In the genomic region with DNA sequence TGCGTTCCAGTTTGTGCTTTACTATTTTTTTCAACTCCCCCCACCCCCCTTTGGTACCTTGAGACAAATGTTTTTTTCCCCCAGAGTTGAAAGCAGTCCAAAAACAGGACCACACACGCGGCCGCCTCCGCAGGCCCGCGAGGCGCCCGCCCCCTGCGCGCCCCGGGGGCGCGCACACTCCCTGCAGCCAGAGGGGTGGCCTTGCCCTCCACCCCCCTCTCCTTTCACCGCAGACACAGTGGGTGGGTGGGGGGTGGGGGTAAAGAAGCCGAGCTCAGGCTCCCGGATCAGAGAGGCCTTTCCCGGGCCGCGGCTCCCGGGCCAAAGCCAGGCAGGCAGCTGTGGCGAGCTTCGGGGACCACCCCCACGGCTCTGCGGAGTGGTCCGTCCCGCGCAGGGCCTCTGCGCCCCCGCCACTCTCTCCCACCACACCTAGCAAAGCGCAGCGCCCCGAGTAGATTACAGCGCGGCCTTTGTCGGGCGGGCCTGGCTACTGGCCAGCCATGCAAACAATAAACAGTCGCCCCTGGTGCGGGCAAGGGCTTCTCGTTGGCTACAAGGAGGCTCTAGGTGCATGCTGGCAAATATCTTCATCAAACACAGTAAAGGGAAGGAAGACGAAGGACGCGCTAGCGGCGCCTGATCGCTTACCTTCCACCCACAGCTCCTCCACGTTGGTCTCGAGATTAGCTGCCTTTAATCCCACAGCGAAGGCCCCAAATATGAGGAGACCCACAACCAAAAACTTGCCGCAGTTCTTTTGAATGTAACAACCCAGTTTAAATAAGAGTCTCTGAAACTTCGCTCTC, we compare ENCODE assay signal across 8 mouse cellular contexts. TPM values are rescaled to one million over a fixed set of nuclear protein-coding genes. Genes with fewer than 3 reads are reported as not detected.
DNase-seq lines count a peak whose midpoint lies in the region; ATAC-seq and TF ChIP-seq lines count a peak whose summit lies in the region.

No protein-coding gene starts in this region.

- POLR2A ChIA-PET in Patski (lab: Charles Lee), result interaction anchor here (0.5 to 1.3 kb wide), 4 partner anchors 11 to 554 kb away, joined by 3 to 5 read pairs (median 3); no protein-coding TSS in a partner anchor

- DNase-seq in Patski (ENCODE audit: low read depth, low spot score), result no peak
- peak; percentile 77 to 84 for DNase-seq in cerebellum, postnatal 14 days
- peak; percentile 20 to 42 for DNase-seq in gastrocnemius, adult 8-10 months (ENCODE audit: low spot score in 2 of 2)
- peak; percentile 90 for DNase-seq in hindbrain, postnatal 0 days (ENCODE audit: low spot score)
- peak; percentile 91 for DNase-seq in limb, embryonic 10.5 days (ENCODE audit: low spot score)
- DNase-seq in midbrain, embryonic 11.5 days (ENCODE audit: low spot score, missing footprints), result peak; percentile 97

- no peak for TF ChIP-seq CTCF in Patski (IDR thresholded peaks at IDR 0.05)
- no peak for TF ChIP-seq CTCF in hindbrain, postnatal 0 days (IDR thresholded peaks at IDR 0.05; ENCODE audit: low read depth)
- TF ChIP-seq CTCF in small intestine, adult 2 months (IDR thresholded peaks at IDR 0.05; ENCODE audit: extremely low read depth, insufficient read length, insufficient replicate concordance, low read depth, low read length), result no peak

- peak overlapping the region; percentile 92 for H3K4me2 ChIP-seq in hindbrain, postnatal 0 days (ENCODE audit: low read depth, low read length)
- H3K4me2 ChIP-seq in midbrain, embryonic 11.5 days, result peak overlapping the region; percentile 97

- ATAC-seq in Patski, result peak; percentile 15
- ATAC-seq in hindbrain, postnatal 0 days, result peak; percentile 59
- ATAC-seq in midbrain, embryonic 11.5 days (ENCODE audit: low FRiP score), result peak; percentile 67
- no peak for ATAC-seq in monocyte, adult 5-6 weeks (replicated peaks; ENCODE audit: insufficient number of reproducible peaks, low FRiP score, low TSS enrichment, poor library complexity, severe bottlenecking)

- peak; percentile 39; the same call in 1 of the 2 replicates for TF ChIP-seq POLR2A in small intestine, adult 2 months (IDR thresholded peaks at IDR 0.05; ENCODE audit: low read depth, low read length)

- peak overlapping the region; percentile 94 for H3K9ac ChIP-seq in hindbrain, postnatal 0 days (replicated peaks; ENCODE audit: low read length)
- peak overlapping the region; percentile 99 for H3K9ac ChIP-seq in midbrain, embryonic 11.5 days (ENCODE audit: low read length)

- peak overlapping the region; percentile 90 for H3K27ac ChIP-seq in hindbrain, postnatal 0 days
- peak overlapping the region; percentile 99 for H3K27ac ChIP-seq in limb, embryonic 10.5 days
- H3K27ac ChIP-seq in midbrain, embryonic 11.5 days (ENCODE audit: low read depth, low read length), result peak overlapping the region; percentile 100
- peak overlapping the region; percentile 92 for H3K27ac ChIP-seq in small intestine, adult 2 months (ENCODE audit: insufficient read depth, low read depth, low read length)

- H3K9me3 ChIP-seq in hindbrain, postnatal 0 days (ENCODE audit: low read length), result no peaks in the 10 kb centered on the region
- no peaks in the 10 kb centered on the region for H3K9me3 ChIP-seq in limb, embryonic 10.5 days (replicated peaks)
- no peaks in the 10 kb centered on the region for H3K9me3 ChIP-seq in midbrain, embryonic 11.5 days (ENCODE audit: control insufficient read depth, low read length)

- H3K4me1 ChIP-seq in hindbrain, postnatal 0 days (ENCODE audit: insufficient read depth, low read length), result peaks cover 34% of the 10 kb centered on the region
- H3K4me1 ChIP-seq in limb, embryonic 10.5 days, result peaks cover 64% of the 10 kb centered on the region
- peaks cover 39% of the 10 kb centered on the region for H3K4me1 ChIP-seq in midbrain, embryonic 11.5 days (ENCODE audit: control insufficient read depth, insufficient read depth, low read length)
- peaks cover 5% of the 10 kb centered on the region; the same call in 1 of the 2 replicates for H3K4me1 ChIP-seq in small intestine, adult 2 months (ENCODE audit: control insufficient read depth, insufficient read depth, insufficient read length, low read length)

- in situ Hi-C loops in Patski (cut with MboI; ENCODE audit: low pct_unique_long_range_greater_than_20kb), result loop anchor here (5.0 kb wide), 1 partner anchor 131 kb away; no protein-coding TSS in a partner anchor

- WGBS in hindbrain, postnatal 0 days, result under 1% methylated on average over 49 of the region's 51 CpGs
- under 1% methylated on average over 50 of the region's 51 CpGs for WGBS in limb, embryonic 10.5 days
- WGBS in midbrain, embryonic 11.5 days, result under 1% methylated on average over 50 of the region's 51 CpGs
- under 1% methylated on average over 51 of the region's 51 CpGs for WGBS in small intestine, adult 2 months

- no peaks in the 10 kb centered on the region for H3K36me3 ChIP-seq in hindbrain, postnatal 0 days (ENCODE audit: insufficient read depth, low read length)
- H3K36me3 ChIP-seq in limb, embryonic 10.5 days, result peaks cover 44% of the 10 kb centered on the region
- H3K36me3 ChIP-seq in midbrain, embryonic 11.5 days (ENCODE audit: control insufficient read depth, insufficient read depth, low read length), result no peaks in the 10 kb centered on the region
- H3K36me3 ChIP-seq in small intestine, adult 2 months (ENCODE audit: control insufficient read depth, insufficient read depth, low read length), result no peaks in the 10 kb centered on the region; the same call in 1 of the 2 replicates

- H3K4me3 ChIP-seq in hindbrain, postnatal 0 days (ENCODE audit: low read length), result peak overlapping the region; percentile 92
- peak overlapping the region; percentile 98 for H3K4me3 ChIP-seq in limb, embryonic 10.5 days
- H3K4me3 ChIP-seq in midbrain, embryonic 11.5 days (ENCODE audit: low read depth, low read length), result peak overlapping the region; percentile 97
- H3K4me3 ChIP-seq in small intestine, adult 2 months (ENCODE audit: low read depth, low read length), result peak overlapping the region; percentile 96

- CTCF ChIA-PET in Patski (lab: Charles Lee), result interaction anchor here (1.0 to 1.5 kb wide), 3 partner anchors 10 to 133 kb away, joined by 3 to 6 read pairs (median 3); no protein-coding TSS in a partner anchor

- no peaks in the 10 kb centered on the region for H3K27me3 ChIP-seq in Patski
- H3K27me3 ChIP-seq in hindbrain, postnatal 0 days (ENCODE audit: insufficient read depth, low read length), result no peaks in the 10 kb centered on the region
- H3K27me3 ChIP-seq in limb, embryonic 10.5 days (ENCODE audit: low read depth, poor library complexity, severe bottlenecking), result no peaks in the 10 kb centered on the region
- 0 out of 2 replicates have a peak, but pooled peaks cover 2% of the 10 kb centered on the region for H3K27me3 ChIP-seq in midbrain, embryonic 11.5 days (ENCODE audit: control insufficient read depth, insufficient read depth, low read length)
- H3K27me3 ChIP-seq in small intestine, adult 2 months (ENCODE audit: control insufficient read depth, insufficient read depth, low read length), result no peaks in the 10 kb centered on the region

RNA-seq across cellular contexts. Expression of a gene that starts 10.2 kb away (rescaled TPM):
- 13.8 TPM for polyA plus RNA-seq in Patski (2021)
- 10 to 100 TPM in 1 of 4 experiments, 1 to 10 TPM in 3; 6.6 to 10.3 (median 8.3) TPM for total RNA-seq in gastrocnemius, adult 8-10 months (2022)
- 39.0 and 58.4 TPM in 2 replicates for total RNA-seq in hindbrain, postnatal 0 days (2014; rRNA removed)
- 9.6 and 10.4 TPM in 2 replicates for polyA plus RNA-seq in hindbrain, postnatal 0 days (2015; fragmentation: Nextera tagmentation; extraction: Ambion mirVana)
- polyA plus RNA-seq in limb, embryonic 10.5 days (2016; fragmentation: Nextera tagmentation; extraction: Ambion mirVana), result 18.2 and 19.0 TPM in 2 replicates
- polyA plus RNA-seq in midbrain, embryonic 11.5 days (2014; fragmentation: Nextera tagmentation; extraction: Ambion mirVana), result 22.6 and 22.9 TPM in 2 replicates
- polyA plus RNA-seq in small intestine, adult 2 months (2012; rRNA removed), result 9.1 and 20.5 TPM in 2 replicates
- 1.2 to 9.9 TPM (median 2.8 TPM) in 3 replicates for total RNA-seq in monocyte, adult 5-6 weeks (2017)
